Mouse (Mus musculus) heart, embryonic 15.5 days (tissue): Measurements from ENCODE around the gene Tspear. TPM values are rescaled to one million over a fixed set of nuclear protein-coding genes. Genes with fewer than 3 reads are reported as not detected.
A peak's percentile ranks its signal among the peaks of the same experiment; 100 is the strongest.

Experiments
- ATAC-seq: fragments of 200-750 bp; cut with Nextera tagmentation; replicated peaks from 2 replicates; pipeline ENCODE4 v1.8.0; 2017; ENCODE audit warnings: low read depth, moderate TSS enrichment; ENCODE audit not compliant: insufficient number of reproducible peaks, insufficient read depth, low FRiP score
- H3K27ac ChIP-seq: fragments of 300-500 bp; sonication (generic); 2 replicates; pipeline ENCODE4 v1.5.1; 2015; ENCODE audit warnings: mild to moderate bottlenecking, inconsistent platforms
- H3K27me3 ChIP-seq: fragments of 300-500 bp; sonication (generic); 2 replicates; pipeline ENCODE4 v1.6.1; 2015; ENCODE audit warnings: inconsistent platforms
- H3K36me3 ChIP-seq: fragments of 300-500 bp; sonication (generic); 2 replicates; pipeline ENCODE4 v1.6.1; 2015; ENCODE audit warnings: mild to moderate bottlenecking, inconsistent platforms
- H3K4me1 ChIP-seq: fragments of 300-500 bp; sonication (generic); replicated peaks from 2 replicates; pipeline ENCODE4 v1.6.1; 2015; ENCODE audit warnings: inconsistent platforms
- H3K4me2 ChIP-seq: fragments of 300-500 bp; sonication (generic); 2 replicates; pipeline ENCODE4 v1.6.1; 2015; ENCODE audit warnings: inconsistent platforms, mild to moderate bottlenecking, moderate library complexity
- H3K4me3 ChIP-seq: fragments of 300-500 bp; sonication (generic); 2 replicates; pipeline ENCODE4 v1.5.1; 2015; ENCODE audit warnings: mild to moderate bottlenecking, inconsistent platforms
- H3K9ac ChIP-seq: fragments of 300-500 bp; sonication (generic); 2 replicates; pipeline ENCODE4 v1.6.1; 2015; ENCODE audit warnings: mild to moderate bottlenecking, inconsistent platforms
- H3K9me3 ChIP-seq: fragments of 300-500 bp; sonication (generic); replicated peaks from 2 replicates; pipeline ENCODE4 v1.6.1; 2016; ENCODE audit warnings: inconsistent platforms
- WGBS: fragments of 180-500 bp; shearing (Covaris S2); methylation state at CpG from one replicate; pipeline ENCODE4 v1.1.7; 2015; ENCODE audit warnings: mixed read lengths; 5-methylcytosine and 5-hydroxymethylcytosine counted together
- polyA plus RNA-seq: library from polyadenylated mRNA; unstranded; fragments of >200 nt; fragmentation: Nextera tagmentation; extraction: Ambion mirVana; gene quantifications from 2 replicates; pipeline ENCODE4 v1.2.1, GENCODE M21; 2015

Tspear gene
- 0.42 TPM in 1 of 2 replicates, not detected in the other for polyA plus RNA-seq

GRCm38 (mm10) chr10:77685895-77686664 lies at the start of gene Tspear:
Gene Tspear, plus strand, starts transcription at chr10:77686569.
- 3% methylated on average over 22 of the region's 22 CpGs for WGBS
- no peaks in the 10 kb centered on the region for H3K36me3 ChIP-seq
- no peak within 1 kb of the TSS for H3K27ac ChIP-seq
- H3K4me1 ChIP-seq: peaks cover 9% of the 10 kb centered on the region
- H3K27me3 ChIP-seq: peaks cover 71% of the 10 kb centered on the region
- no peaks in the 10 kb centered on the region for H3K9me3 ChIP-seq
- no peak within 1 kb of the TSS for H3K9ac ChIP-seq
- 0 out of 2 replicates have a peak within 1 kb of the TSS, but pooled peaks have one; percentile 6 for H3K4me3 ChIP-seq
- no peak for ATAC-seq
- H3K4me2 ChIP-seq: peak within 1 kb of the TSS; percentile 40

GRCm38 (mm10) chr10:77638956-77639355 lies 47.4 kb upstream of the Tspear start:
- peak overlapping the region; percentile 6 for H3K27ac ChIP-seq
- H3K4me1 ChIP-seq: peaks cover 47% of the 10 kb centered on the region
- peaks cover 26% of the 10 kb centered on the region for H3K36me3 ChIP-seq
- no peak overlapping the region for H3K4me3 ChIP-seq
- no peak for ATAC-seq
- no peak overlapping the region for H3K9ac ChIP-seq
- H3K27me3 ChIP-seq: no peaks in the 10 kb centered on the region
- 61% methylated on average over 6 of the region's 6 CpGs for WGBS
- H3K9me3 ChIP-seq: no peaks in the 10 kb centered on the region
- no peak overlapping the region for H3K4me2 ChIP-seq

GRCm38 (mm10) chr10:77643160-77643559 lies 43.2 kb upstream of the Tspear start:
- Histone ChIP-seq H3K36me3 (peaks cover 50% of the 10 kb centered on the region), H3K4me2 (no peak overlapping the region), H3K4me3 (no peak overlapping the region), H3K4me1 (peaks cover 16% of the 10 kb centered on the region), H3K9ac (no peak overlapping the region), H3K27me3 (no peaks in the 10 kb centered on the region), H3K27ac (no peak overlapping the region), H3K9me3 (no peaks in the 10 kb centered on the region)
- 58% methylated on average over 7 of the region's 7 CpGs for WGBS
- ATAC-seq: no peak

- no peak overlapping the region for H3K9ac ChIP-seq
- no peak for ATAC-seq
- no peak overlapping the region for H3K27ac ChIP-seq
- H3K36me3 ChIP-seq: peaks cover 50% of the 10 kb centered on the region
- peaks cover 3% of the 10 kb centered on the region for H3K4me1 ChIP-seq
- no peaks in the 10 kb centered on the region for H3K9me3 ChIP-seq
- H3K4me2 ChIP-seq: no peak overlapping the region
- no peaks in the 10 kb centered on the region for H3K27me3 ChIP-seq
- H3K4me3 ChIP-seq: no peak overlapping the region
- WGBS: 87% methylated on average over 5 of the region's 5 CpGs
Observed at GRCm38 (mm10) chr10:77645571-77645970, 40.8 kb upstream of the Tspear start.

- no peak overlapping the region for H3K4me3 ChIP-seq
- no peak overlapping the region for H3K9ac ChIP-seq
- H3K27ac ChIP-seq: no peak overlapping the region
- peaks cover 36% of the 10 kb centered on the region for H3K36me3 ChIP-seq
- H3K27me3 ChIP-seq: no peaks in the 10 kb centered on the region
- H3K9me3 ChIP-seq: no peaks in the 10 kb centered on the region
- 50% methylated on average over 1 of the region's 1 CpGs for WGBS
- ATAC-seq: no peak
- no peak overlapping the region for H3K4me2 ChIP-seq
- peaks cover 3% of the 10 kb centered on the region for H3K4me1 ChIP-seq
Observed at GRCm38 (mm10) chr10:77647461-77647860, 38.9 kb upstream of the Tspear start.

- Histone ChIP-seq H3K4me3 (no peak overlapping the region), H3K27ac (no peak overlapping the region), H3K4me1 (peaks cover 3% of the 10 kb centered on the region), H3K27me3 (no peaks in the 10 kb centered on the region), H3K4me2 (no peak overlapping the region), H3K9me3 (no peaks in the 10 kb centered on the region), H3K9ac (no peak overlapping the region), H3K36me3 (peaks cover 34% of the 10 kb centered on the region)
- 91% methylated on average over 8 of the region's 8 CpGs for WGBS
- no peak for ATAC-seq
Observed at GRCm38 (mm10) chr10:77647901-77648300, 38.5 kb upstream of the Tspear start.

- H3K36me3 ChIP-seq: no peaks in the 10 kb centered on the region
- no peaks in the 10 kb centered on the region; the same call in 1 of the 2 replicates for H3K4me1 ChIP-seq
- WGBS: 87% methylated on average over 9 of the region's 9 CpGs
- H3K4me3 ChIP-seq: no peak overlapping the region
- H3K4me2 ChIP-seq: no peak overlapping the region
- no peaks in the 10 kb centered on the region for H3K27me3 ChIP-seq
- H3K9ac ChIP-seq: no peak overlapping the region
- no peak for ATAC-seq
- H3K27ac ChIP-seq: no peak overlapping the region
- no peaks in the 10 kb centered on the region for H3K9me3 ChIP-seq
Observed at GRCm38 (mm10) chr10:77652046-77652445, 34.3 kb upstream of the Tspear start.

GRCm38 (mm10) chr10:77658286-77658994 lies 27.9 kb upstream of the Tspear start:
- H3K36me3 ChIP-seq: no peaks in the 10 kb centered on the region
- H3K4me3 ChIP-seq: no peak overlapping the region
- H3K9me3 ChIP-seq: no peaks in the 10 kb centered on the region
- H3K27me3 ChIP-seq: peaks cover 2% of the 10 kb centered on the region
- WGBS: 60% methylated on average over 15 of the region's 15 CpGs
- ATAC-seq: no peak
- H3K4me1 ChIP-seq: no peaks in the 10 kb centered on the region
- H3K9ac ChIP-seq: no peak overlapping the region
- H3K4me2 ChIP-seq: no peak overlapping the region
- H3K27ac ChIP-seq: no peak overlapping the region

- Histone ChIP-seq H3K4me1 (no peaks in the 10 kb centered on the region), H3K9ac (no peak overlapping the region), H3K27ac (no peak overlapping the region), H3K36me3 (no peaks in the 10 kb centered on the region), H3K4me3 (no peak overlapping the region), H3K9me3 (no peaks in the 10 kb centered on the region), H3K27me3 (peaks cover 25% of the 10 kb centered on the region), H3K4me2 (peak overlapping the region; percentile 37; the same call in 1 of the 2 replicates)
- WGBS: 31% methylated on average over 43 of the region's 43 CpGs
- ATAC-seq: no peak
Observed at GRCm38 (mm10) chr10:77663949-77664665, 22.3 kb upstream of the Tspear start.

GRCm38 (mm10) chr10:77666342-77666741 lies 20.0 kb upstream of the Tspear start:
- H3K9ac ChIP-seq: no peak overlapping the region
- ATAC-seq: no peak
- H3K4me2 ChIP-seq: no peak overlapping the region
- WGBS: 76% methylated on average over 8 of the region's 8 CpGs
- H3K27me3 ChIP-seq: peaks cover 25% of the 10 kb centered on the region
- no peaks in the 10 kb centered on the region for H3K4me1 ChIP-seq
- H3K4me3 ChIP-seq: no peak overlapping the region
- H3K36me3 ChIP-seq: no peaks in the 10 kb centered on the region
- no peak overlapping the region for H3K27ac ChIP-seq
- H3K9me3 ChIP-seq: no peaks in the 10 kb centered on the region

- H3K4me1 ChIP-seq: no peaks in the 10 kb centered on the region
- ATAC-seq: no peak
Observed at GRCm38 (mm10) chr10:77667402-77667801, 19.0 kb upstream of the Tspear start.

More at GRCm38 (mm10) chr10:77667402-77667801, 19.0 kb upstream of the Tspear start:
- WGBS: 62% methylated on average over 4 of the region's 4 CpGs
- Histone ChIP-seq H3K4me2 (no peak overlapping the region), H3K36me3 (no peaks in the 10 kb centered on the region), H3K9ac (no peak overlapping the region), H3K4me3 (no peak overlapping the region), H3K9me3 (no peaks in the 10 kb centered on the region), H3K27ac (no peak overlapping the region), H3K27me3 (peaks cover 25% of the 10 kb centered on the region)
